Mouse (Mus musculus) C2C12 (cell line): ENCODE measurements around the gene Lrrc23.

Experiments
- CEBPB ChIP-seq: IDR thresholded peaks from one replicate; pipeline ENCODE4 v1.6.1; 2011; ENCODE audit warnings: low read depth, mild to moderate bottlenecking, control low read depth, moderate library complexity
- CTCF ChIP-seq: IDR thresholded peaks from one replicate; pipeline ENCODE4 v1.5.1; 2011; ENCODE audit not compliant: control insufficient read depth, insufficient read depth, insufficient read length
- FOSL1 ChIP-seq: IDR thresholded peaks from one replicate; pipeline ENCODE4 v1.8.0; 2011; ENCODE audit warnings: mild to moderate bottlenecking, low read length; ENCODE audit not compliant: poor library complexity, insufficient read depth, severe bottlenecking
- USF1 ChIP-seq: IDR thresholded peaks from one replicate; pipeline ENCODE4 v1.6.1; 2011; ENCODE audit warnings: low read depth, mild to moderate bottlenecking, control low read depth, moderate library complexity

DNA sequence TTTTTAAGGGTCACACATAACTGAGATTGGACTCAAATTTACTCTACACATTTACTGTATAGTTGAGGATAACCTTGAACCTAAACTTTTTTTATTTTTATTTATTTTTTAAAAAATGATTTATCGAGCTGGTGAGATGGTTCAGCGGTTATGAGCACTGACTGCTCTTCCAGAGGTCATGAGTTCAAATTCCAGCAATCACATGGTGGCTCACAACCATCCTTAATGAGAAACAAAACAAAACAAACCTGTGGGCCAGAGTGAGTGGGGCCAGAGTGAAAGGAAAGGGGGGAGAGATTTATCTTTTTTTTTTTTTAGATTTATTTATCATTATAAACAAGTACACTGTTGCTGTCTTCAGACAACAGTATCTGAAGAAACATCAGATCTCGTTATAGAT is 12.4 kb upstream of the Lrrc23 start:
- no peak for TF ChIP-seq CTCF
- no peak for TF ChIP-seq USF1
- TF ChIP-seq FOSL1: no peak
- TF ChIP-seq CEBPB: no peak
